Mouse (Mus musculus) fat pad, adult 2 months (tissue): ENCODE data around the gene Vars2.

ENCODE experiments used
- DNase-seq: peaks from one replicate; pipeline ENCODE4 v3.0.0-alpha.2; 2011; ENCODE audit warnings: low read depth, low spot score; ENCODE audit errors: extremely low read depth

Vars2 gene

GRCm38 (mm10) chr17:35635699-35636111 lies 31.7 kb downstream of the Vars2 start:
- DNase-seq, result no peak

GRCm38 (mm10) chr17:35635202-35635601 lies 32.2 kb downstream of the Vars2 start:
- no peak for DNase-seq

- DNase-seq, result no peak
Observed at GRCm38 (mm10) chr17:35633992-35634391, 33.4 kb downstream of the Vars2 start.

- DNase-seq, result no peak
Observed at GRCm38 (mm10) chr17:35626537-35626936, 40.9 kb downstream of the Vars2 start, which contains the start of gene Gm9573. TSS of gene Gm9573 (minus strand) at chr17:35626637.

DNA sequence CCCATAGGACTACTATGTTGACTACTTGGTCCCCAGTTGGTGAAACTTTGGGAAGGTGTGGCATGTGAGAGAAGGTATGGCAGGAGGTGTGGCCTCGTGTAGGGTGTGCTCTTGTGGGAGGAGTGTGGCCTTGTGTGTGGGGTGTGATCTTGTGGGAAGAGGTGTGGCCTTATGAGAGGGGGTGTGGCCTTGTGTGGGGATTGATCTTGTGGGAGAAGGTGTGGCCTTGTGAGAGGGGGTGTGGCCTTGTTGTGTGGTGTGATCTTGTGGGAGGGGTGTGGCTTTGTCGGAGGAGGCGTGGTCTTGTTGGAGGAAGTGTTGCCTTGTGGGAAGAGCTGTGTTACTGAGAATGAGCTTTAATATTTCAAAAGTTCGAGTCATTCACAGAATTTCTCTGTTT lies 50.3 kb downstream of the Vars2 start:
- no peak for DNase-seq
